Mouse (Mus musculus): Measurements from ENCODE around the gene Pald1. TPM values are rescaled to one million over a fixed set of nuclear protein-coding genes. Genes with fewer than 3 reads are reported as not detected.

The Pald1 gene
- polyA plus RNA-seq, 1 experiment from 2014 or later = 29.9 TPM

GRCm38 (mm10) chr10:61290479-61290878 is 92.9 kb downstream of the Pald1 start:
- H3K9me3 ChIP-seq = no peaks in the 10 kb centered on the region
- WGBS = 53% methylated on average over 2 of the region's 2 CpGs
- H3K4me3 ChIP-seq = no peak overlapping the region
- no peaks in the 10 kb centered on the region for H3K27me3 ChIP-seq (replicated peaks; ENCODE audit: low read depth, poor library complexity, severe bottlenecking)
- H3K27ac ChIP-seq (replicated peaks) = no peak overlapping the region
- H3K36me3 ChIP-seq (replicated peaks) = no peaks in the 10 kb centered on the region
- DNase-seq (ENCODE audit: low spot score) = no peak
- H3K4me1 ChIP-seq = 0 out of 2 replicates have a peak, but pooled peaks cover 4% of the 10 kb centered on the region

GRCm38 (mm10) chr10:61290016-61290415 is 93.3 kb downstream of the Pald1 start:
- 0 out of 2 replicates have a peak, but pooled peaks cover 4% of the 10 kb centered on the region for H3K4me1 ChIP-seq
- H3K27me3 ChIP-seq (replicated peaks; ENCODE audit: low read depth, poor library complexity, severe bottlenecking) = no peaks in the 10 kb centered on the region
- 90% methylated on average over 2 of the region's 2 CpGs for WGBS
- no peak overlapping the region for H3K4me3 ChIP-seq
- no peak for DNase-seq (ENCODE audit: low spot score)
- no peaks in the 10 kb centered on the region for H3K9me3 ChIP-seq
- H3K27ac ChIP-seq (replicated peaks) = no peak overlapping the region
- H3K36me3 ChIP-seq (replicated peaks) = no peaks in the 10 kb centered on the region

GRCm38 (mm10) chr10:61286246-61286645 is 97.1 kb downstream of the Pald1 start:
- WGBS = 81% methylated on average over 7 of the region's 7 CpGs
- DNase-seq (ENCODE audit: low spot score) = no peak
- H3K36me3 ChIP-seq (replicated peaks) = no peaks in the 10 kb centered on the region
- H3K27ac ChIP-seq (replicated peaks) = no peak overlapping the region
- 0 out of 2 replicates have a peak, but pooled peaks cover 4% of the 10 kb centered on the region for H3K4me1 ChIP-seq
- H3K27me3 ChIP-seq (replicated peaks; ENCODE audit: low read depth, poor library complexity, severe bottlenecking) = no peaks in the 10 kb centered on the region
- no peaks in the 10 kb centered on the region for H3K9me3 ChIP-seq
- no peak overlapping the region for H3K4me3 ChIP-seq

GRCm38 (mm10) chr10:61285271-61285670 is 98.1 kb downstream of the Pald1 start:
- no peak for DNase-seq (ENCODE audit: low spot score)
- no peaks in the 10 kb centered on the region for H3K36me3 ChIP-seq (replicated peaks)
- no peaks in the 10 kb centered on the region for H3K9me3 ChIP-seq
- H3K27ac ChIP-seq (replicated peaks) = no peak overlapping the region
- 0 out of 2 replicates have a peak, but pooled peaks cover 4% of the 10 kb centered on the region for H3K4me1 ChIP-seq
- H3K4me3 ChIP-seq = no peak overlapping the region
- no peaks in the 10 kb centered on the region for H3K27me3 ChIP-seq (replicated peaks; ENCODE audit: low read depth, poor library complexity, severe bottlenecking)
- 85% methylated on average over 11 of the region's 11 CpGs for WGBS

GRCm38 (mm10) chr10:61284309-61284708 is 99.0 kb downstream of the Pald1 start:
- DNase-seq (ENCODE audit: low spot score) = no peak
- Histone ChIP-seq H3K4me3 (no peak overlapping the region), H3K27me3 (replicated peaks; ENCODE audit: low read depth, poor library complexity, severe bottlenecking) (no peaks in the 10 kb centered on the region), H3K36me3 (replicated peaks) (no peaks in the 10 kb centered on the region), H3K27ac (replicated peaks) (no peak overlapping the region), H3K4me1 (0 out of 2 replicates have a peak, but pooled peaks cover 4% of the 10 kb centered on the region), H3K9me3 (no peaks in the 10 kb centered on the region)
- WGBS = 88% methylated on average over 4 of the region's 4 CpGs

GRCm38 (mm10) chr10:61281115-61281514 is 102.2 kb downstream of the Pald1 start:
- Histone ChIP-seq H3K27me3 (replicated peaks; ENCODE audit: low read depth, poor library complexity, severe bottlenecking) (no peaks in the 10 kb centered on the region), H3K4me3 (no peak overlapping the region), H3K4me1 (peaks cover 6% of the 10 kb centered on the region), H3K27ac (replicated peaks) (no peak overlapping the region), H3K36me3 (replicated peaks) (no peaks in the 10 kb centered on the region), H3K9me3 (no peaks in the 10 kb centered on the region)
- 74% methylated on average over 5 of the region's 5 CpGs for WGBS
- DNase-seq (ENCODE audit: low spot score) = no peak

- 63% methylated on average over 14 of the region's 14 CpGs for WGBS
- peaks cover 26% of the 10 kb centered on the region for H3K27me3 ChIP-seq (replicated peaks; ENCODE audit: low read depth, poor library complexity, severe bottlenecking)
- H3K4me3 ChIP-seq = no peak overlapping the region
- H3K4me1 ChIP-seq = peaks cover 30% of the 10 kb centered on the region
- no peak overlapping the region for H3K27ac ChIP-seq (replicated peaks)
- no peaks in the 10 kb centered on the region for H3K36me3 ChIP-seq (replicated peaks)
- no peak for DNase-seq (ENCODE audit: low spot score)
- no peaks in the 10 kb centered on the region for H3K9me3 ChIP-seq
Measured at GRCm38 (mm10) chr10:61277918-61278674, 105.2 kb downstream of the Pald1 start.

- WGBS = 94% methylated on average over 6 of the region's 6 CpGs
- no peaks in the 10 kb centered on the region for H3K9me3 ChIP-seq
- peaks cover 41% of the 10 kb centered on the region for H3K4me1 ChIP-seq
- H3K27ac ChIP-seq (replicated peaks) = no peak overlapping the region
- no peaks in the 10 kb centered on the region for H3K36me3 ChIP-seq (replicated peaks)
- H3K27me3 ChIP-seq (replicated peaks; ENCODE audit: low read depth, poor library complexity, severe bottlenecking) = peaks cover 36% of the 10 kb centered on the region
- no peak for DNase-seq (ENCODE audit: low spot score)
- H3K4me3 ChIP-seq = no peak overlapping the region
Measured at GRCm38 (mm10) chr10:61277051-61277450, 106.3 kb downstream of the Pald1 start.

GRCm38 (mm10) chr10:61275669-61276110 is 107.6 kb downstream of the Pald1 start:
- DNase-seq (ENCODE audit: low spot score) = peak; percentile 62
- Histone ChIP-seq H3K4me3 (peak overlapping the region; percentile 19; the same call in 1 of the 2 replicates), H3K4me1 (peaks cover 47% of the 10 kb centered on the region), H3K27ac (replicated peaks) (no peak overlapping the region), H3K9me3 (no peaks in the 10 kb centered on the region), H3K27me3 (replicated peaks; ENCODE audit: low read depth, poor library complexity, severe bottlenecking) (peaks cover 46% of the 10 kb centered on the region), H3K36me3 (replicated peaks) (no peaks in the 10 kb centered on the region)
- WGBS = 5% methylated on average over 5 of the region's 5 CpGs

GRCm38 (mm10) chr10:61274532-61274931 is 108.8 kb downstream of the Pald1 start:
- peaks cover 54% of the 10 kb centered on the region for H3K4me1 ChIP-seq
- no peak for DNase-seq (ENCODE audit: low spot score)
- no peaks in the 10 kb centered on the region for H3K9me3 ChIP-seq
- no peak overlapping the region for H3K27ac ChIP-seq (replicated peaks)
- H3K4me3 ChIP-seq = no peak overlapping the region
- H3K36me3 ChIP-seq (replicated peaks) = no peaks in the 10 kb centered on the region
- WGBS = 58% methylated on average over 2 of the region's 2 CpGs
- H3K27me3 ChIP-seq (replicated peaks; ENCODE audit: low read depth, poor library complexity, severe bottlenecking) = peaks cover 48% of the 10 kb centered on the region

GRCm38 (mm10) chr10:61273844-61274215 is 109.5 kb downstream of the Pald1 start:
- no peak for DNase-seq (ENCODE audit: low spot score)
- H3K27ac ChIP-seq (replicated peaks) = peak overlapping the region; percentile 85; the same call in 1 of the 2 replicates
- no peaks in the 10 kb centered on the region for H3K36me3 ChIP-seq (replicated peaks)
- H3K27me3 ChIP-seq (replicated peaks; ENCODE audit: low read depth, poor library complexity, severe bottlenecking) = peaks cover 48% of the 10 kb centered on the region
- WGBS = 48% methylated on average over 7 of the region's 7 CpGs
- H3K9me3 ChIP-seq = no peaks in the 10 kb centered on the region
- H3K4me3 ChIP-seq = peak overlapping the region; percentile 71
- H3K4me1 ChIP-seq = peaks cover 58% of the 10 kb centered on the region

GRCm38 (mm10) chr10:61273081-61273843 is 110.1 kb downstream of the Pald1 start, which contains the start of gene Adamts14:
Adamts14 (minus strand) TSS chr10:61273438.
- Histone ChIP-seq H3K9me3 (no peaks in the 10 kb centered on the region), H3K27me3 (replicated peaks; ENCODE audit: low read depth, poor library complexity, severe bottlenecking) (peaks cover 48% of the 10 kb centered on the region), H3K4me3 (peak within 1 kb of the TSS; percentile 71), H3K4me1 (peaks cover 58% of the 10 kb centered on the region), H3K27ac (replicated peaks) (peak within 1 kb of the TSS; percentile 85), H3K36me3 (replicated peaks) (no peaks in the 10 kb centered on the region)
- DNase-seq (ENCODE audit: low spot score) = peak; percentile 73
- WGBS = under 1% methylated on average over 67 of the region's 75 CpGs
